Mouse (Mus musculus) mouse trophoblast stem cell (cell line): ENCODE results near the gene Tra2b.
"Not testable (repeated sequence)": the region's sequence is repeated elsewhere in the genome, so short reads cannot be mapped to it uniquely, and the experiment has no call there.

Experiments
- in situ Hi-C, 2 experiments: fragments of 300-500 bp; cut with MseI, MboI; formaldehyde crosslinking; loops; 2 replicates in 1 of 2; 3 replicates in 1 of 2; pipeline ENCODE4 v1.15.1; 2025

The Tra2b gene

DNA sequence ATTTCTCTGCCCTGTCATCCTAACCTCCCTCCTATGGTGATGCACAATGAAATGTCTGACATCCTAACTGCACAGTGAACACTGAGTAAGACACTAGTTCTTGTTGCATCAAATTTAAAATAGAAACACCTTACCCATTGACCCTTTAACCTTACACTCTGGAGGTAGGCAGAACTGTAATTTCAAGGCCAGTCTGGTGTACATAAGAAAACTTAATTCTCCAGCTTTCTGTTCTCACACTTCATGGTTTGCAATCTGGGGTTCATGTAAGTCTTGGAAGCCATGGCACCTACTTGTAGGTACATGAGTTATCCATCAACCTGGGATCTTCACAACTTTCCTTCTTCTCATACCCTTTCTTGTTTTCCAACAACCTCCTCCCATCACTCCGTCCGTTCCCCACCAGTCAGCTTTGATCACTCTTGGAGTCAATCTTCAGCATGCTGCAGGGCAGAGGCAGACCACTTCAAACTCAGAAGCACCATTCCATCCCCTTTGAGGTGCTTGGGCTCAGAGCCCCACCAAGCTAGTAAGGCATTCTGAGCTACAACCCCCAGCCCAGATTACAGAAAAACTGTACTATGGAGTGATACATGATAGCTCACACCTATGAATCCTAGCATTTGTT is 23.5 kb downstream of the Tra2b start:
- in situ Hi-C loops: no loop called here

DNA sequence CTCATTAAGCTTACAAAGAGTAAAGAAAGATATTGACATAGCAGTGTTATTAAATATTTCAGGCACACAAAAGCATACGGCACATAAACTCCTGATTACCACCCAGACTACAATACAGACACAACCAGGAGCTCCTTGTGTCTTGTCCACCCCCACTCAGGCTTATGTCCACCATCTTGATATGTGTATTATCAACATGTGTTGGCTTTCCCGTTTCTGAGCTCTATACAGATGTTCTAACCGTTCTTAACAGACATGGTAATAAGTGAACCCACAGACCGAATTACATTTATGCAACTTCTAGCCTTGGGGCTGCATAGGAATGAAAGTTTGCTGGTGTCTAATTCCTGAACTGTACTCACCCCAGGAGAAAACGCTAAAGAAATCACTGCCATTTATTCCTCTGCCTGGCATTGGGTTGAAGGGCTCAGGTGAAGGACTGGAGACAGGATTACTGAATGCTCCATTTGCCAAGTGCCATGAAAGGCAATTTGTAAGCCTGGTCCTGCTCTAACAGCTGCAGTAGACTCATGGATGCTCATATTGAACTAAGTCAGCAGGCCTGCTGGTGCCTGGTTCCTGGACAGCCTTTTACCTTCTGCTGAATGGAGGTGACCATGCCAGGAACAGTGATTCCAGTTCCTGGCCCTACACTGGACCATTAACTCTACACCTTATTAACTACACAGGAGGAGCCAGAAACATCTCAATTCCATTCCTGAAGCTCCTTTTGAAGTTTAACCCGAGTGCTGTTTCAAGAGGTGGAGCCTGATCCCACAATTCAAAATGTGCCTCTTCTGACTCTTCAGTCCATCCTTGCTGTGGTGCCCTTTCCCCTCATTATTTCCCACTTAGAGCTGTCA is 24.2 kb downstream of the Tra2b start:
- in situ Hi-C loops: no loop called here

DNA sequence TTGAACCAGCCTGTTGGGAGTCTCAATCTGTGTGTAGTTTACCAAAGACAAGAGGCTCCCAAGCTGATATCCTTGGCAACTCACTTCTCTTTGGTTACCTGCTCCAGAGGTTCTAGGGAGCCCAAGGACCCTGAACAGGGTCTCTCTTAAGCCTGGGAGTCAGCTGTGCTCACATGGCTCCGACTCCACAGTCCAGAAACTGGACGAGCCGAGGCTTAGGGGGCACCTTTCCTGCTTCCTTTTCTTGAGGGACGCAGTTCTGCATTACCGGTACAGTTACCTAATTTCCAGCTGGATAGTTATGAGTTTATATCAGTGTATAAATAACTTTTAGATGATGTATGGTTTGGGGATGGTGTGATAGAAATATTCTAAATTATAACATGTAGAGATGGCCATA is 24.9 kb downstream of the Tra2b start:
- in situ Hi-C loops: no loop called here

DNA sequence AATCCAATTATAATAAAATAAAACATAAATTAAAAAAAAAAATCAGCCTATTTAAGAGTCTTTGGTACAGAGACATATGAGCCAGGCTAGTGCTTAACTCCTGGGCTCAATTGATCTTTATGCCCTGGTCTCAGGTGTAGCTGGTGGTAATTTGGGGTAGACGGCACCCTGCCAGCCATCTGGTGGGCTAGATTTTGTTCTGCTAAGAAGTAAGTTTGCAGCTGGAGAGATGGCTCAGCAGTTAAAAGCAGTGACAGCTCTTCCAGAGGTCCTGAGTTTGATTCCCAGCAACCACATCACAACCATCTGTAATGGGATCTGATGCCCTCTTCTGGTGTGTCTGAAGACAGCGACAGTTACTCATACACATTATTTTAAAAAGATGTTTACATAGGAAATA is 25.8 kb downstream of the Tra2b start:
- in situ Hi-C loops: no loop called here

DNA sequence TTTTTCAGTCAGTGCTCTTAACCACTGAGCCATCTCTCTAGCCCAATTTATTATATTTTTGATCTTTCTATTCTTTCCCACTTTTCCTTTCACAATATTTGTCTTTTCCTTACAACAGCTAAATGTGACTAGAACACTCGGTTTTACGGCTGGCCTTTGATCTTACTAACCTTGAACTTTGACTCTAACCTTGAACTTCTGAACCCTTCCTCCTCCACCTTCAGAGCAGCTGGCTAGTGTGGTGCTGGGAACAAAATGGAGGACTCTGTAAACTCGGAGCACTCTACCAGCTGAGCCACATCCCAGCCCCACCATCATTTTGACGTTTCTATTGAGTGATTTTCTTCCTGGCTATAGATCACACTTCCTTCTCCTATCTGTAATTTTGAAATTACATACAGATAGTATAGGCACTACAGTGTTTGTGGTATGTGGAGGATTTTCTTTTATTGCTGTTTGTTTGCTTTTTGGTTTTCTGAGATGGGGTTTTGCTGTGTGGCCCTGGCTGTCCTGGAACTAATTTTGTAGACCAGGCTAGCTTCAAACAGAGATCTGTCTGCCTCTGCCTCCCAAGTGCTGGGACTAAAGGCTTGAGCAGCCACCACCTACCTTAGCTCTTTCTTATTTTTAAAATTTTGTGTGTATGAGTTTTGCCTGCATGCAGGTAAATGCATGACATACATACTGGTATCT is 26.7 kb downstream of the Tra2b start:
- in situ Hi-C loops: no loop called here

DNA sequence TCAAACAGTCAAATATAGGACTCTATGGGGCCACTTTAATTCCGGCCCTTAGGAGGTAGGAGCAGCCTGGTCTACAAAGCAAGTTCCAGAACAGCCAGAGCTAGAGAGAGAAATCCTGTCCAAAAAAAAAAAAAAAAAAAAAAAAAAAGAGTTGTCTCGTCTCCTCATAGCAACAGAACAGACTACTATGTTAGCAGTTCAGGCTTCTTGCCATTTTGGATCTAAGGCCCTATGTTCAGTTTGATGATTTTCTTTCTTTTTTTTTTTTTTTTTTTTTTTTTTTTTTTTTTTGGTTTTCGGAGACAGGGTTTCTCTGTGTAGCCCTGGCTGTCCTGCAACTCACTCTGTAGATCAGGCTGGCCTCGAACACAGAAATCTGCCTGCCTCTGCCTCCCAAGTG is 27.4 kb downstream of the Tra2b start:
- in situ Hi-C loops: not testable (repeated sequence)

DNA sequence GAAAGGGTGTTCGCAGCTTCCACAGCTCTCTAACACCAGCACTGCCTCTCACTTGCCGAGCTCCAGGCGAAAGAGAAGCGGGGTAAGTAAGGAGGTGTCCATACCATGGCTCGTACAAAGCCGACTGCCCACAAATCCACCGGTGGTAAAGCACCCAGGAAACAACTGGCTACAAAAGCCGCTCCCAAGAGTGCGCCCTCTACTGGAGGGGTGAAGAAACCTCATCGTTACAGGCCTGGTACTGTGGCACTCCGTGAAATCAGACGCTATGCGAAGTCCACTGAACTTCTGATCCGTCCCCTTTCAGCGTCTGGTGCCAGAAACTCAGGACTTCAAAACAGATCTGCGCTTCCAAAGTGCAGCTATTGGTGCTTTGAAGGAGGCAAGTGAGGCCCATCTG is 29.0 kb downstream of the Tra2b start:
- in situ Hi-C loops: no loop called here

DNA sequence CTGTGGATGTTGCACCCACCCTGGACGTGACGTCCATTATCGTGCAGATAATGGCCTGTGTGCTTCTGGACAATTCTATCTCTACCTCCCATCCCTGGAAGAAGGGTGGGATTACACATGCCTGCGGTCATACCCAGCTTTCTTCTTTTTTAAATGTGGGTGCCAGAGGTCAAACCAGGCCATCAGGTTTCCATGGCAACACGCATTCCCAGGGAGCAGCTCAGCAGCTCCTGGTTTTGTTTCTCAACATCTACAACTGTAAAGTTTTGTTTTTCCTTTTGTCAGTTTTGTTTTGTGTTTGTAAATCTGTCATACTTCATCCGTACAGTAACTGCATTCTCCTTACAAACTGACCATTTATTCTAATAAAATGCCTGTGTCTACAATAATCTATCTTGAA is 31.3 kb downstream of the Tra2b start:
- in situ Hi-C loops: no loop called here

DNA sequence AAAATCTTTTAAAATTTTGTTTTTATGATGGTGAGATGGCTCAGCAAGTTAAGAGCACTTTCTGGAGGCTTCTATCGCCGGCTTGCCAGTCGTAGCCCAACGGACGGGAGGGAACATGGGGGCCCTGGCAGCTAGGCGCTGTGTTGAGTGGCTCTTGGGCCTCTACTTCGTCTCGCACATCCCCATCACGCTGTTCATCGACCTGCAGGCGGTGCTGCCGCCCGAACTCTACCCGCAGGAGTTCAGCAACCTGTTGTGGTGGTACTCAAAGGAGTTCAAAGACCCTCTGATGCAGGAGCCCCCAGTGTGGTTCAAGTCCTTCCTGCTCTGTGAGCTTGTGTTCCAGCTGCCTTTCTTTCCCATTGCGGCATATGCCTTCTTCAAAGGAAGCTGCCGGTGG is 35.5 kb downstream of the Tra2b start:
- in situ Hi-C loops: not testable (repeated sequence)

DNA sequence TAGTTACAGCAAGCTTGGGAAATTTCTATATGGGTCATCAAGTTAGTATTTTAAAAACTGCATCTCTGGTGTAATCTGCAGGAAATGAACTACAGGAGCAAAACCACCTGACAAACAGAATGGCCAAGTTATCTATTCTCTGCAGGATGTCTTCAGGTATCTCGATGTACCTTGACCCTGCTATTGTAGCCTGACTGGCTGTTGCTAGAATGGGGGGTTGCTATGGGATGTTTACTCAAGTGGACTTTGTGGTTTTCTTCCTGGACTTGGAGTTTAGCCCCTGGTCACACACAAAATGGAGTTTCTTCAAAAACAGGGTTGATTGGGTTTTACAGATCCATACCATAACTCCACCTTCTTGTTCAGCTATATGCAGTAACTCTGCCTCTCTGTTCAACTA is 62.3 kb downstream of the Tra2b start:
- in situ Hi-C loops: no loop called here

DNA sequence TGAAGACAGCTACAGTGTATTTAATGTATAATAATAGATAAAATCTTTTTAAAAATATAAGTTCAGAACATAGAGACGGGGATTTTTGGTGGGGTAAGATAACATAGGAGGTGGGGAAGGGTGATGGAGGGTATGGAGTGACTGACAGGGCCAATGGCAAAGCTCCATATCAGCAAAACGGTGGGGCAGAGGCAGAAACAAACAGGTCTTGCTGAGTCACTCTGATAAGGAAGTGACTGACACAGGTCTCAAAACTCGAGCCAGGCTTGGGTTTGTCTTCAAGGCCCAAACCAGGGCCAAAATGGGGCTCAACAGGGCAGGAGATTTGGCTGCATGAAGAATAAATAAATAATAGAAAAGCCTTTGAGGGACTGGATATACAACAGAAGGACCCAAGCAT is 63.9 kb downstream of the Tra2b start:
- in situ Hi-C loops: no loop called here

DNA sequence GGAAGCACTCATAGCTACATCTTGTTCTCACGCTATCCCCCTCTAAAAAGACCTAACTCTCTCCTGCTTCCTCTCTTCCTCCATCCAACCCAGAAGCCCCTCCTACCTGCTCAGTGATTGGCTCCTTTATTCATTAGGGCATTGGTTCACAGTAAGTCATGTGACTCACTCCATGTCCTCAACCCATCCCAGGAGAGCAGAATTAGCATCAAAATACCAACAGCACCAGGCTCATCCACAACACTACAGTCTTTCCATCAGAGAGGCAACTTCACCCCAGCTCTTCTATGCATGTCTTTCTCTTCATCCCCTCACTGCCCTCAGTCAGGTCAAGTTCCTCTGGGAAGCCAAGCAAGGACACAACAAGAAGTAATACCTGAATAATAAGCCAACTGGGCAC is 65.3 kb downstream of the Tra2b start:
- in situ Hi-C loops: no loop called here
